Mouse (Mus musculus) thymus, adult 2 months (tissue): ENCODE results near the gene Vps4a.

Experiments used
- CTCF ChIP-seq: fragments of 200-500 bp; IDR thresholded peaks from 2 replicates; pipeline ENCODE4 v1.5.1; 2012; ENCODE audit warnings: mild to moderate bottlenecking, control low read depth, low read length, moderate library complexity, borderline replicate concordance; ENCODE audit not compliant: control insufficient read depth, poor library complexity, insufficient read depth; ENCODE audit errors: extremely low read depth
- POLR2A ChIP-seq: fragments of 200-500 bp; IDR thresholded peaks from 2 replicates; pipeline ENCODE4 v1.6.1; 2012; ENCODE audit warnings: mild to moderate bottlenecking, low read length, control low read depth, moderate library complexity; ENCODE audit not compliant: control insufficient read depth, poor library complexity, insufficient read depth; ENCODE audit errors: extremely low read depth

GRCm38 (mm10) chr8:107056076-107056972, 25.3 kb downstream of the Vps4a start, which contains the start of the genes Cog8 and Nip7:
- TF ChIP-seq CTCF: peak; percentile 38; the same call in 1 of the 2 replicates
- peak; percentile 89 for TF ChIP-seq POLR2A
